Mouse (Mus musculus) heart, adult 2 months (tissue): ENCODE measurements around the gene Rbbp6.

Experiments used
- CTCF ChIP-seq: fragments of 200-600 bp; IDR thresholded peaks from 2 replicates; pipeline ENCODE4 v1.8.1; 2022; ENCODE audit warnings: antibody characterized with exemption, mild to moderate bottlenecking, moderate library complexity
- POLR2A ChIP-seq: fragments of 200-500 bp; IDR thresholded peaks from 2 replicates; pipeline ENCODE4 v1.6.1; 2011; ENCODE audit warnings: mild to moderate bottlenecking, low read depth, low read length, control low read depth; ENCODE audit not compliant: insufficient read depth

DNA sequence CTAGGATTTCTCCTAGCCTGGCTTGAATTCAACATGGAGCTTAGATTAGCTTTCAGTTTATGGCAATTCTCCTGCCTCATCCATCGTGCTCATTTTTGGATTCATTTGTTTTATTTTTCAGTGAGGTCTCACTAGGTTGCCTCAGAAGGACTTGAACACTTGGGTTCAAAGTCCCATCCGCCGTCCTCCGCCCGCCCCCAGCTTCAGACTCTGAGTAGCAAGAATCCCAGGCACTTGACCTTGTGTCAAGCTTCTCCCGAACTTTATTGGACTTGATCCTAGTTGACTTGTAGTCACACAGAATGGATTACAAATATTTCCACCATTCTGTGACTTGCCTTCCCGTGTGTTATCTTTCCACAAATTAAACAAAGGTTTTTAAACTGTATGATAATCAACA, 49.2 kb downstream of the Rbbp6 start:
- TF ChIP-seq POLR2A (no peak), CTCF (no peak)
